Mouse (Mus musculus): ENCODE data around the gene Mars. TPM values are rescaled to one million over a fixed set of nuclear protein-coding genes. Genes with fewer than 3 reads are reported as not detected.
A peak's percentile ranks its signal among the peaks of the same experiment; 100 is the strongest.

Gene Mars
- polyA plus RNA-seq, 1 experiment from 2014 or later: 50.7 TPM

DNA sequence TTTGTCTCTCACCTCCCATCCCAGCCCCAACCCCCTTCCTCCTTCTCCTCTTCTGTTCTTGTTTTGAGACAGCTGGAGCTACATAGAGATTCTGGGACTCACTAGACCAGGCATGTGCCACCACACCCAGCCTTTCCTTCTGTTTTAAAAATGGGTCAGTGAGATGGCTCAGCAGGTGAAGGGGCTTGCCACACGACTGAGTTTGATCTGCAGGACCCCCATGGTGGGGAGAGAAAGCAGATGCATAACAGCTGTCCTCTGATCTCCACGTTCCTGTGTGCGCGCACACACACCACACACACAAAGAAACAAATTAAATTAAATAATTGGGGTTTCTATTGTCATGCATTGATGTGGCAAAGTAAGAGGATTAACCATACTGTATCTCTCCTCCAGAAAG lies 46.6 kb downstream of the Mars start:
- 70% methylated on average over 4 of the region's 4 CpGs for WGBS
- no peak for TF ChIP-seq CTCF (IDR thresholded peaks at IDR 0.05; ENCODE audit: low read depth)
- peaks cover 7% of the 10 kb centered on the region; the same call in 1 of the 2 replicates for H3K4me1 ChIP-seq (replicated peaks; ENCODE audit: control insufficient read depth, insufficient read depth, low read length)
- no peak overlapping the region for H3K4me2 ChIP-seq (replicated peaks; ENCODE audit: low read depth)
- no peaks in the 10 kb centered on the region for H3K9me3 ChIP-seq (ENCODE audit: control insufficient read depth)
- no peak for ATAC-seq
- H3K27ac ChIP-seq (ENCODE audit: low read depth, low read length): no peak overlapping the region
- no peak overlapping the region for H3K4me3 ChIP-seq (ENCODE audit: low read depth, low read length)
- peaks cover 12% of the 10 kb centered on the region for H3K36me3 ChIP-seq (ENCODE audit: control insufficient read depth, insufficient read depth)
- peaks cover 22% of the 10 kb centered on the region for H3K27me3 ChIP-seq (replicated peaks; ENCODE audit: control insufficient read depth, insufficient read depth, low read length)
- H3K9ac ChIP-seq (ENCODE audit: low read depth, low read length): no peak overlapping the region

DNA sequence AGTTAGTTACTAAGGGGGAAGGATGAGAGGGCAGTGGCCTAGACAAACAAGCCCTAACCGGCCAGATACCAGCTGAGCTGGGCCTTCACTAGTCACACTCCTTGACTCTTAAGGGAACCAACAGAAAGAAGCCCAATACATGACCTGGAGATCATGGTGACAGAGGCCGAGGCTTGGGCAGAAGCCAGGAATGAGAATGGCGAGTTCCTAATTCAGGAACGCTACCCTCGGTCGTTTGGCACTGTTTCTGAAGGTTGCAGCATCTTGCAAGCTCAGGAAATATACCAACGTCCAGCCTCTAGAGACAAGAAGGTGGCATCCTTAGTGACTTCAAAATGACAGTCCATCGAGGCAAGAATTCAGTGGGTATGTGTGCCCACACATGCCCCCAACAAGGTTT lies 47.2 kb downstream of the Mars start:
- no peak for TF ChIP-seq CTCF (IDR thresholded peaks at IDR 0.05; ENCODE audit: low read depth)
- no peak overlapping the region for H3K9ac ChIP-seq (ENCODE audit: low read depth, low read length)
- H3K4me2 ChIP-seq (replicated peaks; ENCODE audit: low read depth): no peak overlapping the region
- peaks cover 22% of the 10 kb centered on the region for H3K27me3 ChIP-seq (replicated peaks; ENCODE audit: control insufficient read depth, insufficient read depth, low read length)
- WGBS: 74% methylated on average over 8 of the region's 8 CpGs
- peaks cover 9% of the 10 kb centered on the region; the same call in 1 of the 2 replicates for H3K36me3 ChIP-seq (ENCODE audit: control insufficient read depth, insufficient read depth)
- H3K4me3 ChIP-seq (ENCODE audit: low read depth, low read length): no peak overlapping the region
- ATAC-seq: no peak
- no peaks in the 10 kb centered on the region for H3K9me3 ChIP-seq (ENCODE audit: control insufficient read depth)
- no peak overlapping the region for H3K27ac ChIP-seq (ENCODE audit: low read depth, low read length)
- peaks cover 7% of the 10 kb centered on the region; the same call in 1 of the 2 replicates for H3K4me1 ChIP-seq (replicated peaks; ENCODE audit: control insufficient read depth, insufficient read depth, low read length)

DNA sequence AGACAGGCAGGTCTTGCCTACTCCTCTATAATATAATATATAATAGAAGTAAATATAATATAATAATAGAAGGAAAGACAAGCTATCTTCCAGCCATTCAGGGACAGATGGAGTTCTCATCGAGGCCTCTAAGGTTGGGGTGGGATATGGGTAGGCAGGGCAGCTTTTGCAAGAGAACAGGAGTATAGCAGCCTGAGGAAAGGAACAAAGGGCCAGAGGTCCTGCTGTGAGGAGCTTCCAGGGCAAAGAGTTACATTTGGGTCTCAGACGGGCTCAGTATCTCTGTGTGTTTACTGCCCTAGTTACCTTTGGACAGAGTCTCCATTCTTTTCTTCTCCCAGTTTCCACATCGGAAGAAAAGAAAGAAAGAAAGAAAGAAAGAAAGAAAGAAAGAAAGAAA lies 48.0 kb downstream of the Mars start:
- no peak overlapping the region for H3K4me2 ChIP-seq (replicated peaks; ENCODE audit: low read depth)
- H3K36me3 ChIP-seq (ENCODE audit: control insufficient read depth, insufficient read depth): peaks cover 3% of the 10 kb centered on the region; the same call in 1 of the 2 replicates
- peaks cover 7% of the 10 kb centered on the region; the same call in 1 of the 2 replicates for H3K4me1 ChIP-seq (replicated peaks; ENCODE audit: control insufficient read depth, insufficient read depth, low read length)
- no peak for ATAC-seq
- H3K4me3 ChIP-seq (ENCODE audit: low read depth, low read length): no peak overlapping the region
- TF ChIP-seq CTCF (IDR thresholded peaks at IDR 0.05; ENCODE audit: low read depth): no peak
- peaks cover 22% of the 10 kb centered on the region for H3K27me3 ChIP-seq (replicated peaks; ENCODE audit: control insufficient read depth, insufficient read depth, low read length)
- no peaks in the 10 kb centered on the region for H3K9me3 ChIP-seq (ENCODE audit: control insufficient read depth)
- no peak overlapping the region for H3K27ac ChIP-seq (ENCODE audit: low read depth, low read length)
- H3K9ac ChIP-seq (ENCODE audit: low read depth, low read length): no peak overlapping the region
- 62% methylated on average over 3 of the region's 3 CpGs for WGBS

DNA sequence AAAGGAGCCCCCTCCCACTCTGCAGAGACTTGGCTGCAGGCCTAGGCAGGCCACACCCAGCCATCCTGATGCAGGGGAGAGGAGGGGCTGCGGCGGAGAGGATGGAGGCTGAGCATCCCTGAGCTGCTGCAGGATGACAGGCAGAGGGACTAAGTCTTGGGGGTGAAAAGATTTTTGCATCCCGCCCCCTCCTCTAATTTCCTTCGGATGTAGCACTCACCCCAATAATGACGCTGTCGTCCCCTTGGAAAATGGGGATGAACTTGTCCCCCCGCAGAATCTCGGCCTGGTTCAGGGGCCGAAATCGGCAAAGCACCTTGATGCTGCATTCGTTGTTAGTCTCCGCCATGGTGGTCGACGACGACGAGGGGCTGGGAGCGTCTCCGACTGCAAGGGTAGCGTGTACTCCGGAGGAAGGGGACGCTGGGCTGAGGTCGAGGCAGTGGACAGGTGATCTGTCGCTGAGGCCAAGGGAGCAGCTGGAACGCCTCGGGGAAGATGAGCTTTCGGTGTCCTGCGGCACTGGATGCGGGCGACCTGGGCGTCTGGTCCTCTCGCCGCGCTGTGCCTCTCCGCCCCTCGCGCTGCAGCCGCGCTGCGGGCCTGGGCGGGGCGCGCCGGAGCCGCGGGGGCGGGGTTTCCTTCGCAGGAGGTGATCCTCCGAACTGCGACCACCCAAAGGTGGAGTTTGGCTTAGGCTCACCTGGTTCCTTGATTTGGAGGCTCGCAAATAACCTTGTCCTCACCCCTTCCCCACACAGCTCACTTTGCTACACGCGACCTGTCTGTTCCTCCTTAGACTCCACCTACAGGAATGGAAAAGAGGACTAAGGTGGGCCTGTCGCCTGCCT lies 48.8 kb downstream of the Mars start, which contains the start of gene Kif5a:
TSS of gene Kif5a (minus strand) at position 801 of the 851 bp plus-strand sequence.
- peaks cover 22% of the 10 kb centered on the region for H3K27me3 ChIP-seq (replicated peaks; ENCODE audit: control insufficient read depth, insufficient read depth, low read length)
- peaks cover 4% of the 10 kb centered on the region; the same call in 1 of the 2 replicates for H3K4me1 ChIP-seq (replicated peaks; ENCODE audit: control insufficient read depth, insufficient read depth, low read length)
- no peak for ATAC-seq
- 0 out of 2 replicates have a peak within 1 kb of the TSS, but pooled peaks have one; percentile 35 for H3K9ac ChIP-seq (ENCODE audit: low read depth, low read length)
- 3% methylated on average over 44 of the region's 53 CpGs for WGBS
- no peak for TF ChIP-seq CTCF (IDR thresholded peaks at IDR 0.05; ENCODE audit: low read depth)
- no peaks in the 10 kb centered on the region for H3K9me3 ChIP-seq (ENCODE audit: control insufficient read depth)
- H3K36me3 ChIP-seq (ENCODE audit: control insufficient read depth, insufficient read depth): no peaks in the 10 kb centered on the region
- H3K27ac ChIP-seq (ENCODE audit: low read depth, low read length): no peak within 1 kb of the TSS
- H3K4me2 ChIP-seq (replicated peaks; ENCODE audit: low read depth): peak within 1 kb of the TSS; percentile 72
- peak within 1 kb of the TSS; percentile 34 for H3K4me3 ChIP-seq (ENCODE audit: low read depth, low read length)

DNA sequence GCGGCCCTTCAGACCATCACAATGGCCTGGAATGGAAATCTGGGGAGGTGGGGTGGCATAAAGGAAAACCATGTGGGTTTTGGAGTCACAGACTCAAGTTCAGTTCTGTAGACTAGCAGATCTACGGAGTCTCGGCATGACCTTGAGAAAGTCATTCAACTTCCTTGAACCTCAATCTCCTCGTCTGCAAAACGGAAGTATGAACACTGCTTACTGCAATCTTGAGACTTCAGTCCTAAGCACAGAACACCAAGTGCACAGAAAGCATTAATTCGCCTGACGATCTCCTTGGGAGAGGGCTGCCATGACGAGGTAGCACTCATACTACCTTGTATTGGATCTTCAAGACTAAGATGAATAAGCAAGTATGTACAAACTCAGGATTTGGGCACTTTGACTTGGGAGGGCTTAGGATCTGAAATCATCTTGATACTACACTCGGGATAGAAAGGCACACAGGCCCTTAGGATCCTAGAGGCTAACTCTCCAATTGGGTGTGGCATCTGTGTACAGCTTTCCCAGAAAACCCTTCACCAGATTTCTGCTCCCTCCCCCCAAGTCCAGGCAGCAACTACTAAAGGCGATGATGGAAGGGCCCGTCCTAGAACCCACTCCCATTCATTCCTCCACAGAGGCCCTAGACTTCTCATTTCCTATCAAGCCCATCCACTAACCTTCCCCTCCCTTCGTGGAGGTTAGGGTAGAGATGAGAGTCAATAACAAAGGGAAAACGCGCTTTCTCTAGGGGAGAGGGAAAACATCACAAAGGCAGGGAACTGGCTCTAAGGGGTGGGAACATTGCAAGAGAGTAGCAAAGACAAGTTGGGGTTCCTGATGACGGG lies 49.7 kb downstream of the Mars start:
- no peaks in the 10 kb centered on the region for H3K9me3 ChIP-seq (ENCODE audit: control insufficient read depth)
- H3K9ac ChIP-seq (ENCODE audit: low read depth, low read length): no peak overlapping the region
- H3K27me3 ChIP-seq (replicated peaks; ENCODE audit: control insufficient read depth, insufficient read depth, low read length): peaks cover 22% of the 10 kb centered on the region
- H3K36me3 ChIP-seq (ENCODE audit: control insufficient read depth, insufficient read depth): no peaks in the 10 kb centered on the region
- no peak for ATAC-seq
- H3K27ac ChIP-seq (ENCODE audit: low read depth, low read length): no peak overlapping the region
- TF ChIP-seq CTCF (IDR thresholded peaks at IDR 0.05; ENCODE audit: low read depth): no peak
- H3K4me3 ChIP-seq (ENCODE audit: low read depth, low read length): no peak overlapping the region
- H3K4me2 ChIP-seq (replicated peaks; ENCODE audit: low read depth): no peak overlapping the region
- 65% methylated on average over 15 of the region's 15 CpGs for WGBS
- H3K4me1 ChIP-seq (replicated peaks; ENCODE audit: control insufficient read depth, insufficient read depth, low read length): no peaks in the 10 kb centered on the region

DNA sequence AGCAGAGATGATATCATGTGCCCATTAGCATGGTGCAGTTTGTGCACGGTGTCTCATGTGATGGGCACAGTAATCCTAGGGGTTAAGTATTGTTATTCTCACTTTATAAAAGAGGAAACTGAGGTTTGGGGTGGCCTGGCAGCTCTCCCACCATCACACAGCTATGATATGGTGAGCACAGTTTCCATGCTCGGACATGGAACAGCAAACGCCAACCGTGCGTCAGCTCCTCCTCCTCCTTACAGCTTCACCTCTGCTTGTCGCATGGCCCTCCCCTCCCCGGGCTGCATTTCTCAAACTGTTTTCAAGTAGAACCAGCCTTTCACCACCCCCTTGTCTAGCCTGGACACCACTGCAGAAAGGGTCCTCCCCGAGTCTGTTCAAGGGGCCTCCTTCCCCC lies 53.1 kb downstream of the Mars start:
- Histone ChIP-seq H3K4me3 (ENCODE audit: low read depth, low read length) (no peak overlapping the region), H3K9ac (ENCODE audit: low read depth, low read length) (no peak overlapping the region), H3K27ac (ENCODE audit: low read depth, low read length) (no peak overlapping the region), H3K4me1 (replicated peaks; ENCODE audit: control insufficient read depth, insufficient read depth, low read length) (no peaks in the 10 kb centered on the region), H3K36me3 (ENCODE audit: control insufficient read depth, insufficient read depth) (no peaks in the 10 kb centered on the region), H3K9me3 (ENCODE audit: control insufficient read depth) (no peaks in the 10 kb centered on the region), H3K27me3 (replicated peaks; ENCODE audit: control insufficient read depth, insufficient read depth, low read length) (peaks cover 13% of the 10 kb centered on the region), H3K4me2 (replicated peaks; ENCODE audit: low read depth) (no peak overlapping the region)
- 83% methylated on average over 8 of the region's 8 CpGs for WGBS
- ATAC-seq: no peak
- no peak for TF ChIP-seq CTCF (IDR thresholded peaks at IDR 0.05; ENCODE audit: low read depth)
